Mouse (Mus musculus): Measurements from ENCODE around the gene Abr.
A peak's percentile ranks its signal among the peaks of the same experiment; 100 is the strongest.

DNA sequence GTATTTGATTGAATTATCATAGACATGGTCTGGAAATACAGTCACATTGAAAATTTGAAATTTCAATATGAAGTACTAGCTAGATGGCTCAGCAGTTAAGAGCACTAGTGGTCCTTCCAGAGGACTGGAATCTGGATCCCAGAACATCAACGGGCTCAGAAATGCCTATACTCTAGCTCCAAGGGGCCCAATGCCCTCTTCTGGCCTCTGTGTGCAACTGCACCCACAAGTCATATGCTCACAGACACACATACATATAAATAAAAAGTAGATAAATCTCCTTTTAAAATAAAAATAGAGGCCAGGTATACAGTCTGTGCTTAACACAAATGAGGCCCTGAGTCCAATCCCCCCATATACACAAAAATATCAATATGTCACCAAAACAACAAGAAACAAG lies 235.0 kb downstream of the Abr start:
- TF ChIP-seq CTCF (IDR thresholded peaks at IDR 0.05; ENCODE audit: borderline replicate concordance, extremely low read depth, insufficient read depth, insufficient read length) = peak; percentile 38; the same call in 1 of the 2 replicates
- TF ChIP-seq POLR2A (IDR thresholded peaks at IDR 0.05; ENCODE audit: borderline replicate concordance, extremely low read depth, insufficient read depth, insufficient read length, poor library complexity, severe bottlenecking) = no peak

Measured in brain, embryonic 14.5 days (tissue).